Mouse (Mus musculus): ENCODE measurements around the gene Inpp5e. TPM values are rescaled to one million over a fixed set of nuclear protein-coding genes. Genes with fewer than 3 reads are reported as not detected.

Inpp5e gene
- total RNA-seq, 2 experiments from 2014 or later: 15.6 to 16.3 TPM

DNA sequence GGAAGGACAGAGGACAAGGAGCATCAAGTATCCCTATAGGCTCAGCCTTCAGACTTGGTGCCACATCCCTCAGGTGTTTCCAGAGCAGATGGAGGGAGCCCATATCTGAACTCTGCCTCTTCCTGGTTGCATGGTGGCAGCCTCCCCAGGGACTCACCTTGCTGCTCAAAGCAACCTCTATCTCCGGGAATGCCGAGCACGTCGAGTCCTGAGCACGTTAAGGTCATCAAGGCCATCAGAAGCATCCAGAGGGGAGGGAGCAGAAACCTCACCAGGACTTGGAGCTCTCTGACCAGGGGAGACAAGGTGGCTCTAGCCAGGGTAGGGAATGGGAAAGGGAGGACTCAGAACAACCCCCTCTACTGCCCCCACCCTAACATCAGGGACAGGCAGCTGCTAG, 45.5 kb downstream of the Inpp5e start:
- DNase-seq: no peak

DNA sequence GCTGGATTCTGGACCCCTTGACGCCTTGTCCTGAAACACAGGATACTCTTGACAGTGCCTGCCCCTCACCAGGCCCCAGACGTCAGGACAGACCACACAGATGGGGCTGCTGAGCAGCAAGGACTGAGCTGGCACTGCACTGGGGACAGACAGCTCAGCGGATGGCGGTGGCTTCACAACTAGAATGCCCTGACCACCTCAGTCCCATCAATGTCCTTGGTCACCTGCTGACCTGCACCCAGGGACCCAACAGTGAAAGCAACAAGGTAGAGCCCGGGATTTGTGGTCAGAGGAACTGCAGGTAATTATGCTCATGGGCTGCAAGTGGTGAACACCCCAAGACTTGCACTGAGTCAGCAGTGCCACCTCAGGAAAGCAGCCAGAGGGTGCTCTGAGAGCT, 46.0 kb downstream of the Inpp5e start:
- no peak for DNase-seq

DNA sequence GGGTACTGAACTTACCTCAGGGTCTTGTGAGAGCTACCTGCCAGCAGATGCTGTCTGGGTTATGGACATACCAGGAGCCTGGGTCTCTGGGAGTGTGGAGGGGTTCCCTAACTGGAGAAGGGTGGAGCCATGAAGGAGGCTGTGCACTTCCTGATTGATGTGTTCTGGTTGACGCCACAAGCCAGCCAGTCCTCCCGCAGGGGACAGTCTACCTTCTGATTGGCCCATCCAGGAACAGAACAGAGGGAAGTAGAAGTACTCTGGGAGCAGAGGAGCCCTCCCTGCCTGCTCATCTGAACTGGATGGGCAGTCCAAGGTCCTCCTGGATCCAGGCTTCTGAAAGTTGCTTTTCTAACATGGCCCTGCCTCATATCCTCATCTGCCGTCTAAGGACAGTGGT, 48.2 kb downstream of the Inpp5e start, which contains the start of gene Card9:
TSS of gene Card9 (minus strand) at position 147 of the 400 bp plus-strand sequence.
- peak; percentile 29 to 63 for DNase-seq

DNA sequence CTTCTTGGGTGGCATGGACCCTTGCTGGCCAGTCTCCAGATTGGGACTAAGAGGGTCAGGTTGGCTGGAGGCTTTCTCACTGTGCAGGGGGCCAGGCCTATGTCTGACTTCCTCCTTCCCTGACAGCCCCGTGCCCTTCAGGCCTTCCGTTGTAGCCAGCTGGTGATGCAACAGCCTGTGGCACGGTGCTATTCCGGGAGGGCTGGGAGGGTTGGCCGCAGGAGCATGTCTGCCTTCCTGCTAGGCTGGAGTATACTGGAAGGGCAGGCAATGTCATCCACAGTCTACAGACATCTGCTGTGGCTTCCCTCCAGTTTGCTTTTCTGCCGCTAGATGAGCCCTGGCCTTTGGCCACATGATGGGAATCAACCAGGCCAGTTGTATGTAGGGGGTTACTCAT, 49.0 kb downstream of the Inpp5e start:
- peak; percentile 57 to 67 for DNase-seq

DNA sequence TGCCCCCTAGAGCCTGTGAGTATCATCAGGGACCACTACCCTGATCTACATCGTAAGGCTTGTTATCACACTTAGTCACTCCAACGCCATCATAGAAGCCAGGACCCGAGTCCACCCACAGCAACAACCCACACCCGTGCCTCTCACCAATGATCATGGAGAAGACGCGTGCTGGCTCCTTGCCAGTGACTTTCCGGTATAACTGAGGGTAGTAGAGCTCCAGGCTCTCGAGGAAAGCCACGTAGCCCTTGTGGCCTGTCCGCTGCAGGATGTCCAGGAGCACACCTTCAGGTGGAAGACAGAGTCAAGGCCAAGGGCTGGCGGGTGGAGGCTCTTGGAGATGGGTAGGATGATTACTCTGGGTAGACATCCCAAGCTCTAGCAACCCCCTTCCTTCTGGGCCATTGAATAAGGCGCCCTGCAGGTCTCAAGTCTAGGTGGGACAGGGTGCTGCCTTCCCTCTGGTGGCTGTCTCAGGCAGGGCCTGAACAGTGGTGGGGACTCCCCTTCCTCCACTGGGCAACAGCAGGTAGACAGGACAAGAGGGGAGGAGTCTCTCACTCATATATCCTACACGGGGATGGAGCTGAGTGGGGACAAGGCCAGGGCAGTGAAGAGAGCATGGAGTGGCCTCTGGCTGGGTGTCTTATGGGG, 50.2 kb downstream of the Inpp5e start:
- DNase-seq: no peak

DNA sequence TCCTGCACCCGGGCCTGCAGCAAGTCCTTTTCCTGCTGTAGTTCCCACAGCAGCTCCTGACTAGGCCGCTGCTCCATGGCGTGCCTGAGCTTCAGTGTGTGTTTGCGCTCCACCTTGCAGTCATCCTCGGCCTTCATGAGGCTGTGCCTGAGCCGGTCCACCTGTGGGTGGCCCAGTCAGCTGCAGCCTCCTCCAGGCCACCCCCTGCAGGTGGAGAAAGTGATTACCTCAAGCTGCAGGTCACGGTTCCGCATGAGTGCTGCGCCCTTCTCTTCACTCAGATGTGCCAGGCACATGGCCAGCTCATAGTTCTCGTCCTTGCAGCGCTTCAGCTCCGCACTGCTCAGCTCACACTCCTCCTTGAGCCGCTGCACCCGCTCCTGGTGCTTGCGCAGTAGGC, 51.5 kb downstream of the Inpp5e start:
- DNase-seq: no peak

DNA sequence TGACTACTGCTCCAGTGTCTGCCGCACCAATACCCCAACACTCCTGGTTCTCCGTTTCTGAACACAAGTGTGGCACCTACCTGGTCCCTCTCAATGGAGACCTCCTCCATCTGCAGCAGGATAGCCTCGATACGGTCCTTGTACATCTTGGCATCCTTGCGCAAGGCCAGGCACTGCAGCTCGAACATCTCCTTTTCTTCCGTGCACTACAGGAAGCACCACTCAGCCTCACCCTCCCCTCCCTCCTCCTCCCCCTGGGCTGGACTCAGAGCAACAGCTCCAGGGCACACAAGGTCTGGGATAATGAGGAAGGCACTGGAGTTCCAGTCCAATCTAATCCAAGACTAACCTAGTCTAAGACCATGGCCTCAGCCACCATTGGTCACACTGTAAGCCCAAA, 52.3 kb downstream of the Inpp5e start:
- DNase-seq: no peak

DNA sequence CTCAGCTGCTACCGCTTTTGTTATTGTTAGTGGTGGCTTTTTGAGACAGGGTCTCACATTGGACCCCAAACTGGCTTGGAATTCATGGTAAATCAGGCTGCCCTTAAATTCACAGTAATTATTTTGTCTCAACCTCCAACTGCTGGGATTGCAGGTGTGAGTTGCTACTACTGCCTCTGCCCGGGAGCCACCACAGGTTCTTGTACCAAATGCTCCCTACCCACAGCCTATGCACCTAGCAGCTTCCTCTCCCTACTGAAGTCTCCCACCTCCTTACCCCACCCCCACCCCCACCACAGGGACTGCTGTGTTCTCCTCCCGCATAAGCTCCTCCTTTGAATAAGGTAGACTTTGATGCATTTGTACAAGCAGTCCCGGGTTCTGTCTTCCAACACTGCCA, 52.8 kb downstream of the Inpp5e start:
- DNase-seq: no peak

DNA sequence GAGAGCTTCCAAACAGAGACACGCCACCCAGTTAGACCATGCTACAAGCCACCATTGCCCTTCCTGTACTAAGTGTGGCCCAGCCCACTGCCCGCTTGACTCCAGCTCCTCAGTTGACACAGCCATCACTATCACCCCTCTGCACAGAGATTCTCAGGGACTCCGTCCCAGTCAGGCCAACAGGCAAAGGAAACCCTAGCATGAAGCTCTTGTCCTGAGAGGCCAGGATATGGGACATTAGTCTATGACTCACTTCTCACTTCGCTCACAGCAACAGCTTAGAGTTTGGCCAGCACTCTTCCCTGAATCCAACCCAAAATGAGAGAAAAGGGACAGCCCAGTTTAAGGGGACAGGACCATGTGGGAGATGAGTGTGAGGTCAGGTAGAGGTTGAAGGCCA, 54.6 kb downstream of the Inpp5e start:
- no peak for DNase-seq

DNA sequence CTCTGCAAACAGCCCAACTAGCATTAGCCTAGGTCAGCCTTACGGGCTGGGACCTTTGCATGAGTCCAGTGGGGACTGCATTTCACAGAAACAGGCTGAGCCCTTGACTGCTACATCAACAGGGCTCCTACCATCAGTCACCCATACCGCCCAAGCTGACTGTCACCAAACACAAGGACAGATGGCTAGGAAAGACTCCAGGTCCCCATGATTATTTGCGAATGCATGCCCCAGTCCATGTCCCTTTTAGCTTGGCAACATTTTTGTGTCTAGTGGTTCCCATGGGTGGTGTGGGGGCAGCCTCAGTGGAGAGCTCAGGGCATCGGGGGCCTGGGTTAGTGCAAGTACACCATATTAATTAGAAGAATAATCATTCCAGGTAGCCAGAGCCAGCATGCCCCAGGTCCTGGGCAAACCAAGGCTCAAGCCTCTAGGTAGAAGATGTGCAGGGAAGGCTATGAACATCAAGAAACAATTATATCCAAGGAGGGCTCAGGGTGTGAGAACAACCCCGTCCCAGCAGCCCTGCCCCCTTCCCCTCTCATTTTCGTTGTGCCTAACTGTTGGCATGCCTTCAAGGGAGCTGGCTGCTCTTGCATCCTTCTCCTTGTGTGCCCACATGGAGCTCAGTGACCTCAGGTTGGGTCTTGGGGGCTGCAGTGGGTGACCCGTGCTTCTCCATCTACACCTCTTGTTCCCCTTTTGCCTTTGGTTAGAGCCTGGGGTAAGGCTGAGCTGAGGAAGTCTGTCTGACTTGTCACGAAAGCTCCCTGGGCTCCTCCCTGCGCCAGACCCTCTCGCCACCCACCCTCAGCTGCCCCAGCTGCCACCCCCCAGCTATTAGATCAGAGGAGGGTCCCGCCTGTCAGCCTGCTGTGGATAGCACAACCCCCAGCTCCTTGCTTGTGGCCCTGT, 55.7 kb downstream of the Inpp5e start:
- DNase-seq: no peak

DNA sequence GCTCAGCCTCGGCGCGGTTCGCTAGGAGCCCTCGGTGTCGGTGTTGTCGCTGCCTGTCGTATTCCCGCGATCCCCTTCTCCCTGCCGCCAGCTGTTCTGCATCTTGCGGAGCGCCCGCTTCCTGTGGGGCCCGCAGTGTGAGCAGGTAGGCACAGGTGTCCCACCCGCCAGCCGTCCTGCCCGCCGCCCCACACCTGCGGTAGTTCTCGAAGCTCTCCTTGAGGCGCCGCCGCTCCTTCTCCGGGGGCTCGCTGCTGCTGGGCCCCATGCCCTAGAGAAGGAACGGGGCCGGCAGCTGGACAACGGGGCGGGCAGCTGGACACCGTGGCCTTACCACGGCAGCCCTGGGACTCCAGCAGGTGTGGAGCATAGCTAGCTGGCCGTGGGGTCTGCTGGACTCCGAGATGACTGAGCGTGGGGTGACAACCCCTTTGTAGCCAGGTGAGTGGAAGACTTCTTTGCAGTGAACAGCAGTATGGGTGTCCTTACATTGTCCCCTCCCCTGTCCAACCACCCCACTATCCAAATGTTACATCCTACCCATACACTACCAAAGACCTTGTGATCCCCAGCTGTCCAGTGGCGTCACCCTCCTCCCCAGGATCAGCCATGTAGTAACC, 56.6 kb downstream of the Inpp5e start:
- no peak for DNase-seq

DNA sequence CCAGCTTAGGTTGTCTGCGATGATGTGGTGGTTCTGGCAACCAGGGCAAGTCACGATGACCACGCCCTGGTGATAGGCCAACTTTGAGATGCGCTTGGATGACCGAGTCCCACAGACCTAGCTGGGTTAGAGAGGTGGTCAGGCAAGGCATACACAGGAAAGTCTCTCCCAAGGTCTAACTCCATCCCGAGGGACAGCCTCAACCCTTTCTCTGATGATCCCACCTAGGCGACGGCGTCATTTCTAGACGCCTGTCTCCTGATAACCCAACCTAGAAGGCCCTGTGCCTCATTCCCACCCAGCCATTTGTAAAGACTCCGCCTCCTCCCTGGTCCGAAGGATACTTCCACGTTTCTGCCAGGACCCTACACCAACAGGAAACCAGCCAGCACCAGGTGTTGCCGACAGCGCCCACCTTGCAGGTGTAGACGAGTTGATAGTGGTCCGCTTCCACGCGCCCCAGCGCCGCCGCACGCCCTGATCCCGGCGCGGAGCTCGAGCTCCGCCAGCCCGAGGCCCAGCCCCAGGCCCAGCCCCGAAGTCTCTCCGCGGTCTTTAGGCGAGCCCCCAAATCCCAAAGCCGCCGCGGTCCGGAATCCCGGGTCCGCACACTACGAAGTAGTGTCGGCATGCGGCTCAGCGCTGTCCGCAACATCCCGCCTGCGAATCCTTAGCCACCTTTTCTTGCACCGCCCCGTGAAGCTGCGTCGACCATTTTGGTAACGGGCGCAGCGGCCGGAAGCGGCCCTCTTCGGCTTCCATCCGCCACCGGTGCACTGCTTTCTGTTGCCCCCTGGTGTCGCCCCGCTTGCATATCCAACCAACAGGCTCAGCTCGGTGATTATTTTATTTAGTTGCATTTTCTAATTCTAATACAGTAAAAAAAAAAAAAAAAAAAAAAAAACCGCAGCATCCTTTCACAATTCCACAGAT, 57.4 kb downstream of the Inpp5e start, which contains the start of gene Dnlz:
TSS of gene Dnlz (minus strand) at position 753 of the 933 bp plus-strand sequence.
- DNase-seq: peak; percentile 95 to 97

DNA sequence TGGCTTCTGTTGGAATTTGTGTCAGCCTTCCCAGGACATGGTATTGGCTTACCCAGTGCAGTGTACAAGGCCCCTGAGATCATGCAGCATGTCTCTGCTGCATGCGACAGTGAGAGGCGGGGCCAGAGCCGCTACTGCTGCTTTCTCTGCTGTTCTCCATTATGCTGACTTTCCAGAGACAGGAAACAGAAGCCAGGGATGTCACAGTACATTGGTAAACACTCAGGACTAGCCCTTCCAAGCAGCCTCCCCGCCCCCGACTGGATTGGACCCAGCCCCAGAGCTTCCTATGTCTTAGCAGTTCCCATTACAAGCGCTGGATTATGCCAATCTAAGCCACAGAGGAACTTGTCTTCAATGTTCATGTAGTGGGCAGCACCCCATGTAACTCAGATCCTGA, 60.8 kb downstream of the Inpp5e start:
- no peak for DNase-seq

Other genes starting within 250 kb of the Inpp5e start
- not detected for gene Lhx3, start 200.9 kb downstream of the Inpp5e start, total RNA-seq (2021)
- 10 to 100 TPM; 13.8 TPM for gene Qsox2, start 171.7 kb downstream of the Inpp5e start, total RNA-seq (2021)
- gene Ccdc187, start 114.6 kb downstream of the Inpp5e start, total RNA-seq (2021): under 1 TPM; 0.05 to 0.13 TPM
- gene Gpsm1, start 93.7 kb downstream of the Inpp5e start, total RNA-seq (2021): 100 to 1,000 TPM; 175 to 238 TPM
- gene Dnlz, start 57.1 kb downstream of the Inpp5e start, total RNA-seq (2021): 10 to 100 TPM; 24.5 to 25.3 TPM
- 1 to 10 TPM in 1 of 2 experiments, under 1 TPM in 1; 0.89 to 1.1 TPM for gene Card9, start 48.3 kb downstream of the Inpp5e start, total RNA-seq (2021)
- gene Snapc4, start 28.6 kb downstream of the Inpp5e start, total RNA-seq (2021): 1 to 10 TPM; 5.8 to 5.9 TPM
- 10 to 100 TPM; 44.9 to 45.2 TPM for gene Entr1, start 19.9 kb downstream of the Inpp5e start, total RNA-seq (2021)
- gene Pmpca, start 19.9 kb downstream of the Inpp5e start, total RNA-seq (2021): 100 to 1,000 TPM; 152 to 153 TPM
- 10 to 100 TPM; 38.9 to 39.2 TPM for gene Sec16a, start 36.0 kb upstream of the Inpp5e start, total RNA-seq (2021)
- gene Notch1, start 107.5 kb upstream of the Inpp5e start, total RNA-seq (2021): 10 to 100 TPM; 29.8 to 30.5 TPM
- 10 to 100 TPM; 94.2 to 94.8 TPM for gene Egfl7, start 170.8 kb upstream of the Inpp5e start, total RNA-seq (2021)
- not detected for gene Gm20532, start 177.4 kb upstream of the Inpp5e start, total RNA-seq (2021)
- 10 to 100 TPM; 53.9 to 88.6 TPM for gene Agpat2, start 195.2 kb upstream of the Inpp5e start, total RNA-seq (2021)
- gene Fam69b, start 219.3 kb upstream of the Inpp5e start, total RNA-seq (2021): 10 to 100 TPM; 22.0 to 22.2 TPM